ENCODE assay signal across 9 mouse cellular contexts in the genomic region with DNA sequence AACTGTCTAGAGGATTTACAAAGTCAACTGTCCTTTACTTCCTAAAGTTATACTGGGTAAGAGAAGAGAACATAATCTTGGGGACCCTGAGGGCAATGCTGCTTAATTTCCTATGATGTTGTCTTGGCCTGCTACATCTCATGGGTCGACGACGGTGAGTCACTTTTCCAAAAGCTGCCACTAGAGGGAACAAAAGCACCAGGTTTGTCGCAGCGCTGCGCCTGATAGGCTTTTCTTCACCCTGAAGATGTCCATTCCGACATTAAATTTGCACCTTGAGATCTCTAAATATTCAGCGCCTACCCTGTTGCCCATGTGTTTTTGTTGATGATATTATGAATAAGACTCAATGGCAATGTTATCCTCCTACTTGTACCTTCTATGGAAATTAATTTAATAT.
DNase-seq lines count a peak whose midpoint lies in the region; ATAC-seq and TF ChIP-seq lines count a peak whose summit lies in the region.
"Had no signal": no experiment of that assay in that cellular context is flagged by ENCODE, and none has a peak within 500 bp of the region (broad histone marks: within the 10 kb centered on the region; RNA-seq: fewer than 3 reads in every experiment).

No protein-coding gene starts in this region.

- H3K27ac ChIP-seq in limb, embryonic 14.5 days (replicated peaks; ENCODE audit: low read depth, low read length) = no peak overlapping the region
- H3K27ac ChIP-seq in neural tube, embryonic 12.5 days = no peak overlapping the region
- H3K27ac ChIP-seq: embryonic facial prominence, embryonic 15.5 days had no signal

- DNase-seq in urinary bladder, postnatal 14 days (ENCODE audit: low spot score) = peak; percentile 46
- DNase-seq in urinary bladder, adult 2 months (ENCODE audit: low spot score) = no peak
- peak; percentile 52 to 74 for DNase-seq in cerebellum, postnatal 4 days (ENCODE audit: low spot score in 2 of 2)
- peak; percentile 7 to 10 for DNase-seq in gastrocnemius, adult 8-10 months (ENCODE audit: low spot score in 2 of 2)
- peak; percentile 61 for DNase-seq in kidney, adult 9 months
- peak; percentile 79 for DNase-seq in limb, embryonic 14.5 days (ENCODE audit: low spot score)
- peak; percentile 3 to 9 for DNase-seq in thymus, postnatal 36 days

- H3K4me3 ChIP-seq in limb, embryonic 14.5 days (replicated peaks; ENCODE audit: low read length) = no peak overlapping the region
- H3K4me3 ChIP-seq in neural tube, embryonic 12.5 days = no peak overlapping the region
- H3K4me3 ChIP-seq: embryonic facial prominence, embryonic 15.5 days had no signal

- H3K9ac ChIP-seq in limb, embryonic 14.5 days (ENCODE audit: low read depth, low read length, severe bottlenecking) = no peak overlapping the region
- H3K9ac ChIP-seq in neural tube, embryonic 12.5 days = no peak overlapping the region
- H3K9ac ChIP-seq: embryonic facial prominence, embryonic 15.5 days had no signal

- H3K27me3 ChIP-seq in limb, embryonic 14.5 days (ENCODE audit: control insufficient read depth, insufficient read depth, low read length) = no peaks in the 10 kb centered on the region
- no peaks in the 10 kb centered on the region for H3K27me3 ChIP-seq in neural tube, embryonic 12.5 days (replicated peaks)
- H3K27me3 ChIP-seq: embryonic facial prominence, embryonic 15.5 days had no signal

- no peaks in the 10 kb centered on the region for H3K4me1 ChIP-seq in limb, embryonic 14.5 days (ENCODE audit: control insufficient read depth, insufficient read depth, low read length)
- no peaks in the 10 kb centered on the region for H3K4me1 ChIP-seq in neural tube, embryonic 12.5 days
- H3K4me1 ChIP-seq: embryonic facial prominence, embryonic 15.5 days had no signal

- TF ChIP-seq POLR2A in limb, embryonic 14.5 days (IDR thresholded peaks at IDR 0.05; ENCODE audit: borderline replicate concordance, extremely low read depth, insufficient read depth, insufficient read length) = no peak

- H3K36me3 ChIP-seq in limb, embryonic 14.5 days (ENCODE audit: control insufficient read depth, insufficient read depth, low read length) = no peaks in the 10 kb centered on the region
- no peaks in the 10 kb centered on the region for H3K36me3 ChIP-seq in neural tube, embryonic 12.5 days
- H3K36me3 ChIP-seq: embryonic facial prominence, embryonic 15.5 days had no signal

- 6% methylated on average over 8 of the region's 8 CpGs for WGBS in limb, embryonic 14.5 days
- WGBS in neural tube, embryonic 12.5 days = 14% methylated on average over 8 of the region's 8 CpGs

- no peak overlapping the region for H3K4me2 ChIP-seq in limb, embryonic 14.5 days (replicated peaks; ENCODE audit: low read depth, low read length, severe bottlenecking)
- no peak overlapping the region for H3K4me2 ChIP-seq in neural tube, embryonic 12.5 days (replicated peaks)
- H3K4me2 ChIP-seq: embryonic facial prominence, embryonic 15.5 days had no signal

- no peaks in the 10 kb centered on the region for H3K9me3 ChIP-seq in limb, embryonic 14.5 days (ENCODE audit: control insufficient read depth, low read length)
- no peaks in the 10 kb centered on the region for H3K9me3 ChIP-seq in neural tube, embryonic 12.5 days
- H3K9me3 ChIP-seq: embryonic facial prominence, embryonic 15.5 days had no signal

- peak; percentile 62 for ATAC-seq in limb, embryonic 14.5 days (ENCODE audit: low FRiP score, low read depth)
- peak; percentile 61; the same call in 1 of the 2 replicates for ATAC-seq in neural tube, embryonic 12.5 days (ENCODE audit: low FRiP score, low read depth)
